Mouse (Mus musculus) stomach, embryonic 15.5 days (tissue): ENCODE measurements around the gene B4galnt4. TPM values are rescaled to one million over a fixed set of nuclear protein-coding genes. Genes with fewer than 3 reads are reported as not detected.

Experiments used
- ATAC-seq: fragments of 200-750 bp; cut with Nextera tagmentation; 2 replicates; pipeline ENCODE4 v1.8.0; 2017; ENCODE audit warnings: low read depth, moderate number of reproducible peaks, moderate TSS enrichment; ENCODE audit not compliant: insufficient read depth, low FRiP score
- H3K27ac ChIP-seq: fragments of 300-500 bp; sonication (generic); 2 replicates; pipeline ENCODE4 v1.5.1; 2015; ENCODE audit warnings: mild to moderate bottlenecking, inconsistent platforms
- H3K27me3 ChIP-seq: fragments of 300-500 bp; sonication (generic); replicated peaks from 2 replicates; pipeline ENCODE4 v1.6.1; 2015; ENCODE audit warnings: inconsistent platforms
- H3K36me3 ChIP-seq: fragments of 300-500 bp; sonication (generic); 2 replicates; pipeline ENCODE4 v1.6.1; 2015; ENCODE audit warnings: inconsistent platforms
- H3K4me1 ChIP-seq: fragments of 300-500 bp; sonication (generic); 2 replicates; pipeline ENCODE4 v1.6.1; 2015; ENCODE audit warnings: inconsistent platforms
- H3K4me2 ChIP-seq: fragments of 300-500 bp; sonication (generic); 2 replicates; pipeline ENCODE4 v1.6.1; 2015; ENCODE audit warnings: mild to moderate bottlenecking, inconsistent platforms
- H3K4me3 ChIP-seq: fragments of 300-500 bp; sonication (generic); replicated peaks from 2 replicates; pipeline ENCODE4 v1.5.1; 2015; ENCODE audit warnings: inconsistent platforms
- H3K9ac ChIP-seq: fragments of 300-500 bp; sonication (generic); 2 replicates; pipeline ENCODE4 v1.6.1; 2015; ENCODE audit warnings: inconsistent platforms
- H3K9me3 ChIP-seq: fragments of 300-500 bp; sonication (generic); 2 replicates; pipeline ENCODE4 v1.6.1; 2016; ENCODE audit warnings: inconsistent platforms
- WGBS: fragments of 180-500 bp; shearing (Covaris S2); methylation state at CpG from one replicate; pipeline ENCODE4 v1.1.7; 2015; 5-methylcytosine and 5-hydroxymethylcytosine counted together
- polyA plus RNA-seq: library from polyadenylated mRNA; unstranded; fragments of >200 nt; fragmentation: Nextera tagmentation; extraction: Ambion mirVana; gene quantifications from 2 replicates; pipeline ENCODE4 v1.2.1, GENCODE M21; 2015

B4galnt4 gene
- polyA plus RNA-seq, 1 experiment from 2014 or later: 7.0 TPM

DNA sequence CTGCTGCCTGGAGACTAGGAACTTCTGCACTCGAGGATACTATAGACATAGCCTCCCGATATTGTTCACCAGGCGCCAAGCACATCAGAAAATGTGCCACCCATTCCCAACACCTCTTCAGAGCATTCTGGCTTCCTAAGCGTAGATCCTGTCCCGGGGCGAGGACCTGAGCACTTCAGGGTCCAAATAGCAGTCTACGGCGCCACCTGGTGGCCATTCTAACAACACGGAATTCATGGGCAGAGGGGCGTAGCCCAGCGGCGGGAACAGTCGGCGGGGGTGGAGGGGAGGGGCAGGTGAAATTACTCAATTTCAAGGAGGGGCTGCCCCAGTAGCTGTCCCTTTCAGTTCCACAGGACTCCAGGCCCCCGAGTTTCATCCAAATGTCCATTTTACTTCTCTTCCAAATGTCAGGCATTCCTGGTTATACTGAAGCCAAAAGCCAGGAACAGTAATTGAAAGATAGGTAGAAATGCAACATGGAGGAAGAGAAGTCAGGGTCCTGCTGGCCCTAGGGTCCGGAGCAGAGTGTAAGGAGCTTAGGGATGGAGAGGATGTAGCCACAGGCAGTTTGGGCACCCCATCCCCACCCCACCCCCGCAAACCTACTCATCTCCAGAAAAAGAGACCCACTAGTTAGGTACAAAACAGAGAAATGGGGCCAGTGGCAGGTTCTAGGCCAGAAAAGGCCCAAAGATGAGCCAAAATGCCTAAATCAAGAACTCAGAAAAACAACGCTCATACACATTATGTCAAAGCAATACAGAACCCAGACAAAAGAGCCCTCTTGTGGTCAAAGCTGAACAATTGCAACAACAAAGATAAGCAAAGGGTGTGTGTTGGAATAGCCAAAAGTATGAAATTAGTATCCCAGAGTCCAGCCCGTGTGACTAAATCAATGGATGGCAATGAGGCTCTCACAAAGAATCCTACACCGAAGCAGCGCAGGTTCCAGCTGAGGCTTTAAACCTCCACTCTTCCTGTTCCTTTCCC is 12.4 kb upstream of the B4galnt4 start:
- WGBS: 9% methylated on average over 21 of the region's 21 CpGs
- H3K4me2 ChIP-seq: peak overlapping the region; percentile 63
- H3K9me3 ChIP-seq: no peaks in the 10 kb centered on the region
- peaks cover 15% of the 10 kb centered on the region; the same call in 1 of the 2 replicates for H3K4me1 ChIP-seq
- H3K27ac ChIP-seq: peak overlapping the region; percentile 90
- H3K27me3 ChIP-seq: no peaks in the 10 kb centered on the region
- peak; percentile 84 for ATAC-seq
- H3K36me3 ChIP-seq: no peaks in the 10 kb centered on the region
- peak overlapping the region; percentile 28 for H3K4me3 ChIP-seq
- peak overlapping the region; percentile 4; the same call in 1 of the 2 replicates for H3K9ac ChIP-seq

DNA sequence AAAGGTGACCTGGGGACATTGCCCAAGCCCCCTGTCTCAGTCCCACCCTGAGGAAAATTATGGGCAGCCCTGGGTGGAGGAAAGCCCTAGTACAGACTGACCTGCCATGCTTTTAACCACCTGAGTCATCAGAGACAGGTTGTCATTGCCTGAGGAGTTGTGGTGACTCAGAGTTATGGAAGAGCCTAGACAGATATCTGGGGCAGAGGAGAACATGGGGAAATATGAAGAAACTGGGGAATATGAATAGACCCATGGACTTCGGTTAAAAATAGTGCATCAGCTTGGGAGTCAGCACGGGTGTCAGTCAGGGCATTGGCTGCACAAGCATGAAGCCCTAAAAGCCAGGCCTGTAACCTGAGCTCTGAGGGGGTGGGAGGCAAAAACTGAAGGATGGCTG is 11.6 kb upstream of the B4galnt4 start:
- Histone ChIP-seq H3K36me3 (no peaks in the 10 kb centered on the region), H3K4me1 (peaks cover 14% of the 10 kb centered on the region; the same call in 1 of the 2 replicates), H3K4me3 (no peak overlapping the region), H3K4me2 (no peak overlapping the region), H3K9me3 (no peaks in the 10 kb centered on the region), H3K27me3 (no peaks in the 10 kb centered on the region), H3K9ac (no peak overlapping the region), H3K27ac (no peak overlapping the region)
- 83% methylated on average over 2 of the region's 2 CpGs for WGBS
- ATAC-seq: no peak

GRCm38 (mm10) chr7:141051060-141051685 is 9.7 kb upstream of the B4galnt4 start:
- Histone ChIP-seq H3K36me3 (no peaks in the 10 kb centered on the region), H3K4me3 (no peak overlapping the region), H3K9ac (no peak overlapping the region), H3K9me3 (no peaks in the 10 kb centered on the region), H3K4me1 (peaks cover 14% of the 10 kb centered on the region; the same call in 1 of the 2 replicates), H3K27ac (no peak overlapping the region), H3K27me3 (no peaks in the 10 kb centered on the region), H3K4me2 (no peak overlapping the region)
- WGBS: 64% methylated on average over 17 of the region's 17 CpGs
- no peak for ATAC-seq

- no peak overlapping the region for H3K9ac ChIP-seq
- no peak overlapping the region for H3K27ac ChIP-seq
- peaks cover 10% of the 10 kb centered on the region; the same call in 1 of the 2 replicates for H3K4me1 ChIP-seq
- no peak overlapping the region for H3K4me2 ChIP-seq
- ATAC-seq: no peak
- no peak overlapping the region for H3K4me3 ChIP-seq
- H3K36me3 ChIP-seq: no peaks in the 10 kb centered on the region
- H3K27me3 ChIP-seq: no peaks in the 10 kb centered on the region
- 86% methylated on average over 4 of the region's 4 CpGs for WGBS
- no peaks in the 10 kb centered on the region for H3K9me3 ChIP-seq
Measured at GRCm38 (mm10) chr7:141052016-141052415, 8.9 kb upstream of the B4galnt4 start.

DNA sequence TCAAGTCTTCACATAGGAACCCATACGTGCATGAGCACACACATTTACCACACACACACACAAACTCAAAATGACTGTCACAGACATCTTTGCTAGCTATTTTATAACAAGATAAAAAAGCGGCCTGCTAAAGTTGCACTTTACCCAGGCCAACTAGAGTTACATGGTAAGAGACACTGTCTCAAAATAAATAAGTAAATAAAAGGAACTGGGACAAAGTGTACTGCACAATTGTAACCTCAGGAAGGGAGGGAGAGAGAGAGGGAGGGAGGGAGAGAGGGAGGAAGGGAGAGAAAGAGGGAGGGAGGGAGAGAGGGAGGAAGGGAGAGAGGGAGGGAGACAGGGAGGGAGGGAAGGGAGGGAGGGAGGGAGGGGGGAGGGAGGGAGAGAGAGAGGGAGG is 8.5 kb upstream of the B4galnt4 start:
- Histone ChIP-seq H3K27ac (no peak overlapping the region), H3K9ac (no peak overlapping the region), H3K4me1 (peaks cover 6% of the 10 kb centered on the region; the same call in 1 of the 2 replicates), H3K9me3 (no peaks in the 10 kb centered on the region), H3K27me3 (no peaks in the 10 kb centered on the region), H3K36me3 (no peaks in the 10 kb centered on the region), H3K4me2 (no peak overlapping the region), H3K4me3 (no peak overlapping the region)
- WGBS: 69% methylated on average over 2 of the region's 2 CpGs
- ATAC-seq: no peak

DNA sequence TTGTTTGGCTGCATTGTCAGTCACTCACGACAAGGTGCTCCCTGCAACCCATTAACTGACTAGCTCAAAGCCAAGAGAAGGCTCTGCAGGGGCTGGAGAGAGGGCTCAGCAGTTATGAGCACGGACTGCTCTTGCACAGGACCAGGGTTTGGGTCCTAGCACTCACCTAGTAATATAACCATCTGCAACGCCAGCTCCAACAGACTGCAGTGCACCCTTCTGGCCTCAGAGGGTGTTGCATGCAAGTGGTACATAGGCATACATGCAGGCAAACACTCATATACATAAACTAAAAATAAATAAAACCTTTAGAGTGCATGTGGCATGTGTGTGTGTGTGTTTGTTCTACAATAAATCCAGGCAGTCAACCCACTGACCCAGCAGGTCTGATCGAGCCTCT is 5.1 kb upstream of the B4galnt4 start:
- Histone ChIP-seq H3K4me2 (no peak overlapping the region), H3K9me3 (no peaks in the 10 kb centered on the region), H3K4me1 (0 out of 2 replicates have a peak, but pooled peaks cover 3% of the 10 kb centered on the region), H3K36me3 (no peaks in the 10 kb centered on the region), H3K27me3 (no peaks in the 10 kb centered on the region), H3K27ac (no peak overlapping the region), H3K9ac (no peak overlapping the region), H3K4me3 (no peak overlapping the region)
- ATAC-seq: no peak
- WGBS: 75% methylated on average over 4 of the region's 4 CpGs

- H3K4me2 ChIP-seq: no peak overlapping the region
- H3K27ac ChIP-seq: no peak overlapping the region
- no peak overlapping the region for H3K4me3 ChIP-seq
- H3K9ac ChIP-seq: no peak overlapping the region
- ATAC-seq: no peak
- no peaks in the 10 kb centered on the region for H3K27me3 ChIP-seq
- peaks cover 9% of the 10 kb centered on the region; the same call in 1 of the 2 replicates for H3K4me1 ChIP-seq
- H3K36me3 ChIP-seq: no peaks in the 10 kb centered on the region
- 84% methylated on average over 6 of the region's 6 CpGs for WGBS
- H3K9me3 ChIP-seq: no peaks in the 10 kb centered on the region
Measured at GRCm38 (mm10) chr7:141056976-141057375, 3.9 kb upstream of the B4galnt4 start.

- no peak overlapping the region for H3K4me2 ChIP-seq
- H3K4me1 ChIP-seq: peaks cover 13% of the 10 kb centered on the region; the same call in 1 of the 2 replicates
- H3K36me3 ChIP-seq: no peaks in the 10 kb centered on the region
- no peak overlapping the region for H3K9ac ChIP-seq
- no peak for ATAC-seq
- H3K4me3 ChIP-seq: no peak overlapping the region
- WGBS: 83% methylated on average over 1 of the region's 1 CpGs
- H3K9me3 ChIP-seq: no peaks in the 10 kb centered on the region
- H3K27ac ChIP-seq: no peak overlapping the region
- no peaks in the 10 kb centered on the region for H3K27me3 ChIP-seq
Measured at GRCm38 (mm10) chr7:141057541-141057940, 3.4 kb upstream of the B4galnt4 start.

GRCm38 (mm10) chr7:141058601-141059341 is 2.1 kb upstream of the B4galnt4 start:
- Histone ChIP-seq H3K9me3 (no peaks in the 10 kb centered on the region), H3K4me3 (no peak overlapping the region), H3K9ac (no peak overlapping the region), H3K4me2 (no peak overlapping the region), H3K27ac (no peak overlapping the region), H3K36me3 (no peaks in the 10 kb centered on the region), H3K27me3 (no peaks in the 10 kb centered on the region), H3K4me1 (peaks cover 13% of the 10 kb centered on the region; the same call in 1 of the 2 replicates)
- no peak for ATAC-seq
- 85% methylated on average over 14 of the region's 14 CpGs for WGBS

DNA sequence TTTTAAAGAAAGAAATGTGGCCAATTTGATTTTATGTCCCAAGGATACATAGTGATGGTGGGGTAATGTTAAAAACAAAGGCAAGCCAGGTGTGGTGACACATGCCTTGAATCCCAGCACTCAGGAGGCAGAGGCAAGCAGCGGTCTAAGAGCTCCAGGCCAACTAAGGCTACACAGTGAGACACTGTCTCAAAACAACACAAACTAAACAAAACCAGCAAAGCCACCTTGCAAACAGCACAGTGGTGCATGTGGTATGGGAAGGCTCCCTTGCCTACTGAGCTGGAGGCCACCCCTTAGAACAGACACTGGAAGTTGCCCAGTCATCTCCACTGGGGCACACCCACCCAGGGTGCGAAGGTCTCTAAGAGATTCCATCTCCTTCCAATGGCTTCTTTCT is 975 bp upstream of the B4galnt4 start:
- Histone ChIP-seq H3K4me1 (peaks cover 13% of the 10 kb centered on the region; the same call in 1 of the 2 replicates), H3K9me3 (no peaks in the 10 kb centered on the region), H3K27me3 (no peaks in the 10 kb centered on the region), H3K9ac (no peak overlapping the region), H3K27ac (no peak overlapping the region), H3K36me3 (no peaks in the 10 kb centered on the region), H3K4me2 (peak overlapping the region; percentile 99), H3K4me3 (no peak overlapping the region)
- ATAC-seq: 0 out of 2 replicates have a peak, but pooled peaks have one; percentile 28
- 63% methylated on average over 2 of the region's 2 CpGs for WGBS

DNA sequence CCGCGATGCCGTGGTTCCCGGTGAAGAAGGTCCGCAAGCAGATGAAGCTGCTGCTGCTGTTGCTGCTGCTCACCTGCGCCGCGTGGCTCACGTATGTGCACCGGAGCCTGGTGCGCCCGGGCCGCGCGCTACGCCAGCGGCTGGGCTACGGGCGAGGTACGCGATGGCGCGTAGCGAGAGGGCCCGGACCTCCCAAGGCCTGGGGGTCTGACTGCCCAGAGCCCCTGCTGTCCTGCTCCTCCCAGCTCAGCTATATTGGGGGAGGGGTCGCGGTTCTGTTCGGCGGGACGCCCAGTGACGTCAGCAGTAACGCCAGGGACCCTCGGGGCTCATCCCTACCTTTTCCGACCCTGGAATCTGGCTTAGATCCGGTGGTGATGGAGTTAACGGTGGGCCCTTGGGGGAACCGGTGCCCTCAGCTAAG is 377 bp downstream of the B4galnt4 start:
- Histone ChIP-seq H3K9ac (peak overlapping the region; percentile 50), H3K4me1 (peaks cover 13% of the 10 kb centered on the region; the same call in 1 of the 2 replicates), H3K9me3 (no peaks in the 10 kb centered on the region), H3K36me3 (0 out of 2 replicates have a peak, but pooled peaks cover 3% of the 10 kb centered on the region), H3K27ac (no peak overlapping the region), H3K4me3 (peak overlapping the region; percentile 68), H3K4me2 (peak overlapping the region; percentile 99), H3K27me3 (no peaks in the 10 kb centered on the region)
- peak; percentile 36; the same call in 1 of the 2 replicates for ATAC-seq
- WGBS: under 1% methylated on average over 37 of the region's 37 CpGs
